Mouse (Mus musculus) limb, embryonic 10.5 days (tissue): Measurements from ENCODE around the gene Lmntd2. TPM values are rescaled to one million over a fixed set of nuclear protein-coding genes. Genes with fewer than 3 reads are reported as not detected.
A peak's percentile ranks its signal among the peaks of the same experiment; 100 is the strongest.

ENCODE experiments used
- DNase-seq: peaks from one replicate; pipeline ENCODE4 v3.0.0-alpha.2; 2017; ENCODE audit warnings: low spot score
- H3K27ac ChIP-seq: fragments of 300-500 bp; sonication (generic); 2 replicates; pipeline ENCODE4 v1.5.1; 2016; ENCODE audit warnings: mild to moderate bottlenecking
- H3K27me3 ChIP-seq: fragments of 300-500 bp; sonication (generic); 2 replicates; pipeline ENCODE4 v1.6.1; 2016; ENCODE audit warnings: low read depth, mild to moderate bottlenecking; ENCODE audit not compliant: poor library complexity, severe bottlenecking
- H3K36me3 ChIP-seq: fragments of 300-500 bp; sonication (generic); 2 replicates; pipeline ENCODE4 v1.6.1; 2016; ENCODE audit warnings: mild to moderate bottlenecking, moderate library complexity
- H3K4me1 ChIP-seq: fragments of 300-500 bp; sonication (generic); 2 replicates; pipeline ENCODE4 v1.6.1; 2016
- H3K4me3 ChIP-seq: fragments of 300-500 bp; sonication (generic); 2 replicates; pipeline ENCODE4 v1.5.1; 2016; ENCODE audit warnings: mild to moderate bottlenecking, moderate library complexity
- H3K9me3 ChIP-seq: fragments of 300-500 bp; sonication (generic); replicated peaks from 2 replicates; pipeline ENCODE4 v1.6.1; 2016; ENCODE audit warnings: mild to moderate bottlenecking
- WGBS: fragments of 180-500 bp; shearing (Covaris S2); methylation state at CpG from one replicate; pipeline ENCODE4 v1.1.7; 2016; 5-methylcytosine and 5-hydroxymethylcytosine counted together
- polyA plus RNA-seq: library from polyadenylated mRNA; unstranded; fragments of >200 nt; fragmentation: Nextera tagmentation; extraction: Ambion mirVana; gene quantifications from 2 replicates; pipeline ENCODE4 v1.2.1, GENCODE M21; 2016

The Lmntd2 gene
- polyA plus RNA-seq, 1 experiment from 2014 or later = 4.5 TPM

DNA sequence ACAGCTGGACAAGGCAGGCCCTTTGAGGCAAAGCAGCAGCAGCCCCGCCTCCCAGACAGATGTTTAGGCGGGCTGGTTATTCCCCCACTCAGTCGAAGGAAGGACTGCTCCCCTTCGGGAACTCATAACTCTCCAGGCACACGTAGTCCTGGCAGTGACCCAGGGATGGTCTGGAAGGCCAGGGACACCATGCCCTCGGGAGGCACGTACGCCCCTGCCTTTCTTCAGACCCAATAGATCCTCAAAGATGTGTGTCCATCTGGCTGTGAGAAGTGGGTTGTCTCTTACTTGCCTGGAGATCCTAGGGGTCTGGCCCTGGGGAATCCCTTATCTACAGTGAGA lies 8.2 kb upstream of the Lmntd2 start:
- H3K27ac ChIP-seq = peak overlapping the region; percentile 90
- H3K4me1 ChIP-seq = peaks cover 41% of the 10 kb centered on the region
- WGBS = 16% methylated on average over 8 of the region's 8 CpGs
- peak overlapping the region; percentile 65 for H3K4me3 ChIP-seq
- no peaks in the 10 kb centered on the region for H3K9me3 ChIP-seq
- peaks cover 31% of the 10 kb centered on the region for H3K36me3 ChIP-seq
- no peaks in the 10 kb centered on the region for H3K27me3 ChIP-seq
- no peak for DNase-seq

DNA sequence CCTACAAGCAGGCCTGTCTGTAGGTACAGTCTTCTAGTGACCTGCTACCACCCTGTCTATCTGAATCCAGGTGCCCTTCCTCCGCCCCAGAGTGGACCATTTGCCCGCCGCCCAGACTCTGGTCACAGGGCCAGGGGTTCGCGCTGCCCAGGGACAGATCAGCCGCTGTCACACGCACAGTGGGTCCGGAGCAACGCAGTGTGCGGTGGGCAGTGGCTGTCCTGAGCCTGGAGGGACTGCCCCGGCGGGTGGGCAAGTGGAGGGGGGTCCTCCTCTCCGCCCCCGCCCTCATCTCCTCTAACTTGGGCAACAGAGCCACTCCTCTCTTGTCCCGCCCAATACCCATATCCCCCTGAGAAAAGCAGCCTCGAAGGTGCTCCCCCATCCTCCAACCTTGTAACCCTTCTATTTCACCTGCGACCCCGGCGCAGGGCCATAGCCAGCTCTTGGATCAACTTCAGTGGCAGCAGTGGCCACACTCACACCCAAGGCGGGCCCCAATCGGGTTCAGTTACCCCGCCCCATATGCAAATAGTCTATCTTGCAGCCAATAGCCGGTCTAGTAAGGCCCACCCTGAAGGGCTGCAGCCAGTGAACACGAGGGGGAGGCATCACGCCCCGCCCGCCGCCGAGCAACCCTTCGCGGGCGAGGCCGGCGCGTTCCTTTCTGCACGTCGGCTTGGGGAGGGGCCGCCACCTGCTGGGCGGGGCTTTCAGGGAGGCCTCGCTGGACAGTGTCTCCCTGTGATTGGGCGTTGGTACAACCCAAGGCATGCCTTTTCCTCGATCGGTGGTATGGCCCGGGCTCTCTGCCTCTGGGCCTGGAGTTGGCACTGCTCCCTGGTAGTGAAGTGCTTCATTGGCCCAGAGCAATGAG lies 7.6 kb upstream of the Lmntd2 start:
- Histone ChIP-seq H3K36me3 (peaks cover 31% of the 10 kb centered on the region), H3K9me3 (no peaks in the 10 kb centered on the region), H3K27ac (peak overlapping the region; percentile 90), H3K4me1 (peaks cover 47% of the 10 kb centered on the region), H3K4me3 (peak overlapping the region; percentile 65), H3K27me3 (no peaks in the 10 kb centered on the region)
- DNase-seq = peak; percentile 99
- WGBS = 3% methylated on average over 44 of the region's 44 CpGs

DNA sequence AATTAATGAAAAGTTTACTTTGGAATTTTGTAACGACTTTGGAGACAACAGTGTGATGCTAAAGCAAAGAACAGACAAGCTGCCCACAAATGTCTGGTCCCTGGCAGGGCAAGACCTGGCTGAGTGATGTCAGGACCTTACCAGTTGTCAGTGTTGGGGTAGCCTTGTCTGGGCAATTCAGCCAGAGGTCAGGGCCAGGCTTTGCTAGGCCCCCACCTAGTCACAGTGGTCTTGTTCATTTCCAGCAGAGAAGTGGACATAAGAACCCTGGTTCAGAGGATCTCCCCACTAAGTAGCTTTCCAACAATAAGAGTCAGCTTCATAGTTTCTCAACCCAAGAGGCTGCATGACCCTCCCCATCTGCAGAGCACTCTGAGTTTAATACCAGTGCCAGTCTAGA lies 6.5 kb upstream of the Lmntd2 start:
- 78% methylated on average over 1 of the region's 1 CpGs for WGBS
- H3K36me3 ChIP-seq = peaks cover 31% of the 10 kb centered on the region
- no peaks in the 10 kb centered on the region for H3K27me3 ChIP-seq
- DNase-seq = no peak
- no peaks in the 10 kb centered on the region for H3K9me3 ChIP-seq
- H3K4me3 ChIP-seq = no peak overlapping the region
- peaks cover 57% of the 10 kb centered on the region for H3K4me1 ChIP-seq
- peak overlapping the region; percentile 90 for H3K27ac ChIP-seq

DNA sequence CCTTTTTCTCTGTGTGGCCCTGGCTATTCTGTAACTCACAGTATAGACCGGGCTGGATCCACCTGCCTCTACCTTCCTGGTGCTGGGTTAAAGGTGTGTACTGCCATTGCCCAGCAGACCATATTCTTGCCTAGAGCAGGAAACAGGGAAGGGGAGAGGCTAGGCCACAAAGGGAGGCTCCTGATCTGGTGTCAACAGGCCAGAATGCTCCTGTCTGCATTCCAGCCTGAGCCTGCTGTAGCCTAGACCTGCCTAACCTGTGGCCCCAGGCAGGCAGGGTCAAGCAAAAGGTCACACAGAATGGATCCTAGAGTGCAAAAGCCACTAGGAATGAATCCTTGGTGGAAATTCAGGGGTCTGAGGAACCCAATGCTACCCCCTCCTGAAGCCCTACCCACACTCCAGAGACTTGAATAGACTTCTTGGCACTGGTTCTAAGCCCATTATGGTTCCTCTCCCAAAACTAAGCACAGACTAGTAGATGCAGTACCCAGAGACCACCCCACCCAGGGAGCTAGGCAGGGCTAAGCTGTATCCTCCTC lies 5.7 kb upstream of the Lmntd2 start:
- Histone ChIP-seq H3K27me3 (no peaks in the 10 kb centered on the region), H3K4me1 (peaks cover 64% of the 10 kb centered on the region), H3K4me3 (no peak overlapping the region), H3K27ac (peak overlapping the region; percentile 30; the same call in 1 of the 2 replicates), H3K36me3 (peaks cover 31% of the 10 kb centered on the region), H3K9me3 (no peaks in the 10 kb centered on the region)
- 100% methylated on average over 1 of the region's 1 CpGs for WGBS
- DNase-seq = no peak

DNA sequence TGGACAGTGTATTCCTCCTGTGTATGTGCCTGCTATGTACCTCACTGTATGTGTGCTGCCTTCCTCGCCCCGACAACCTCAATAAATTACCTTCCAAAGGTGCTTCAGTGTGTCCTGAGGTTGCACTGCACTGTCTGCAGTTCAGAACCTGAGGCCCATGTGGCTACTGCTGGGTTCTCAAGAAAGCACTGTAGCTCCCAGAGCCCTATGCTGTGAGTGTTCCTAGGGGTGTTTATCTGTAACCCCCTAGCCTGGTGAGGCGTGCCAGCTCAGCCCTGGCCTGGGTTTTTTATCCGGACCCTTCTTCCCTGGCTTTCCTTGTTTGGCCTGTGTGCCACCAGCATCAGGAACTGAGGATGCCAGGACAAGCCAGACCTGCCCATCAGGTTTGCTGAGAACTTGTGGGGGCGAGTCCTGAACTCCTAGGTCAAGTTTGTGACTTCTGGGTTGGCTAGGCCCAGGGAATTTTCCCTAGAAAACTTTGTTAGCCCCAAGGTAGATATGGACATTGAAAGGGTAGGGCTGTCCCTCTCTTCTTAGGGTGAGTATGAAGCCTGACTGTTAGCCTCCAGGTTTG lies 4.8 kb upstream of the Lmntd2 start:
- peaks cover 31% of the 10 kb centered on the region for H3K36me3 ChIP-seq
- no peaks in the 10 kb centered on the region for H3K9me3 ChIP-seq
- H3K27ac ChIP-seq = no peak overlapping the region
- no peaks in the 10 kb centered on the region for H3K27me3 ChIP-seq
- no peak overlapping the region; the same call in 1 of the 2 replicates for H3K4me3 ChIP-seq
- WGBS = 84% methylated on average over 5 of the region's 5 CpGs
- H3K4me1 ChIP-seq = peaks cover 69% of the 10 kb centered on the region
- no peak for DNase-seq

DNA sequence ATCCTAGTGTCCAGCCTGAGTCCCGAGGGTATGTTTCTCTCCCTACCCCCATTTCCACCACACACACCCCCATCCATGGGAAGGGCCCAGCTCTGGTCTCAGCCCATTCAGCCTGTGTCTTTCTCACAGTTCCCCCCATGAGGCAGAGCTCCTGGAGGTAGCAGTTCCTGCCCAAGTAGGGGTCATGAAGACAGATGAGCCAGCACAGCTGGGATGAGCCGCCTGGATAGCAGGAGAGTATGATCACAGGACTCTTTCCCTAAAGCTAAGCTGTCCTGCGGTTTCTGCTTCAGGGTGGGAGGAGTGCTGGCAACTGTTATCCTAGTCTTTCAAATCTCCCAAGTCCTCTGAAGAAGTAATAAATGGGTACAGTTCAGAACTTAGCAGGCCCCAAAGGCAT lies 4.3 kb upstream of the Lmntd2 start:
- Histone ChIP-seq H3K27ac (no peak overlapping the region), H3K36me3 (peaks cover 31% of the 10 kb centered on the region), H3K4me3 (no peak overlapping the region; the same call in 1 of the 2 replicates), H3K4me1 (peaks cover 69% of the 10 kb centered on the region), H3K27me3 (no peaks in the 10 kb centered on the region), H3K9me3 (no peaks in the 10 kb centered on the region)
- WGBS = 88% methylated on average over 3 of the region's 3 CpGs
- no peak for DNase-seq

DNA sequence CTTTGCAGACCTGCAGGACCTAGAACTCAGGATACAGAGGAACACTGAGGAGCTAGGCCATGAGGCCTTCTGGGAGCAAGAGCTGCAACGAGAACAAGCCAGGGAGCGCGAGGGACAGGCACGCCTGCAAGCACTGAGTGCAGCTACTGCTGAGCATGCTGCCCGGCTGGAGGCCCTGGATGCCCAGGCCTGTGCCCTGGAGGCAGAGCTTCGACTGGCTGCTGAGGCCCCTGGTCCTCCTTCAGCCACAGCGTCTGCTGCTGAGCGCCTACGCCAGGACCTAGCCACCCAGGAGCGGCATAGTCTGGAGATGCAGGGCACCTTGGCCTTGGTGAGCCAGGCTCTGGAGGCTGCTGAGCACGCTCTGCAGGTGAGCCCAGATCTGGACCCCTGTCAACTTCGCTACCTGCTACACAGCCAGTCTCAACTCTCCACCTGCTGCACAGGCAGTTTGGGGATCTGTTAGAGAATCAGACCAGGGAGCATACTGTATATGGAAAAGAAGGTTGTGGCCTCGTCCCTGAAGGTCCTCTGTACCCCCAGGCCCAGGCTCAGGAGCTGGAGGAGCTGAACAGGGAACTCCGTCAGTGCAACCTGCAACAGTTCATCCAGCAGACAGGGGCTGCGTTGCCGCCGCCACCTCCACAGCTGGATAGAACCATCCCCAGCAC lies 3.6 kb upstream of the Lmntd2 start:
- no peaks in the 10 kb centered on the region for H3K27me3 ChIP-seq
- peak overlapping the region; percentile 80; the same call in 1 of the 2 replicates for H3K4me3 ChIP-seq
- H3K9me3 ChIP-seq = no peaks in the 10 kb centered on the region
- peaks cover 66% of the 10 kb centered on the region for H3K4me1 ChIP-seq
- H3K27ac ChIP-seq = no peak overlapping the region
- H3K36me3 ChIP-seq = peaks cover 31% of the 10 kb centered on the region
- DNase-seq = no peak
- 93% methylated on average over 17 of the region's 17 CpGs for WGBS

DNA sequence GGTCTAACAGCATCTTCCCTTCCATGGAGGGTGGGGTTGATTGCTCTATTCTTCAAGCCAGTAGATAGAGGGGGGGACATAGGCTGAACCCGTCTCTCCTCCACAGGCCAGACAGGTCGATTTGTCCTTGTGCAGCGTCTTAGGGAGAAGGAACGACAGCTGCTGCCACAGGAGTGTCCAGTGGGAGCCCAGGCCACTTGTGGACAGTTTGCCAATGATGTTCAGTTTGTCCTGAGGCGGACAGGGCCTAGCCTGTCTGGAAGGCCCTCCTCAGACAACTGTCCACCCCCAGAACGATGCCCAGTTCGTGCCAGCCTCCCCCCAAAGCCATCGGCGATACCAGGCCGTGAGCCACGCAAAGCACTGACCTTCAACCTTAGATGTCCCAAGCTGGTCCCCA lies 3.0 kb upstream of the Lmntd2 start:
- Histone ChIP-seq H3K4me3 (peak overlapping the region; percentile 80), H3K9me3 (no peaks in the 10 kb centered on the region), H3K36me3 (peaks cover 31% of the 10 kb centered on the region), H3K27me3 (no peaks in the 10 kb centered on the region), H3K27ac (peak overlapping the region; percentile 92), H3K4me1 (peaks cover 62% of the 10 kb centered on the region)
- 88% methylated on average over 11 of the region's 11 CpGs for WGBS
- DNase-seq = no peak

DNA sequence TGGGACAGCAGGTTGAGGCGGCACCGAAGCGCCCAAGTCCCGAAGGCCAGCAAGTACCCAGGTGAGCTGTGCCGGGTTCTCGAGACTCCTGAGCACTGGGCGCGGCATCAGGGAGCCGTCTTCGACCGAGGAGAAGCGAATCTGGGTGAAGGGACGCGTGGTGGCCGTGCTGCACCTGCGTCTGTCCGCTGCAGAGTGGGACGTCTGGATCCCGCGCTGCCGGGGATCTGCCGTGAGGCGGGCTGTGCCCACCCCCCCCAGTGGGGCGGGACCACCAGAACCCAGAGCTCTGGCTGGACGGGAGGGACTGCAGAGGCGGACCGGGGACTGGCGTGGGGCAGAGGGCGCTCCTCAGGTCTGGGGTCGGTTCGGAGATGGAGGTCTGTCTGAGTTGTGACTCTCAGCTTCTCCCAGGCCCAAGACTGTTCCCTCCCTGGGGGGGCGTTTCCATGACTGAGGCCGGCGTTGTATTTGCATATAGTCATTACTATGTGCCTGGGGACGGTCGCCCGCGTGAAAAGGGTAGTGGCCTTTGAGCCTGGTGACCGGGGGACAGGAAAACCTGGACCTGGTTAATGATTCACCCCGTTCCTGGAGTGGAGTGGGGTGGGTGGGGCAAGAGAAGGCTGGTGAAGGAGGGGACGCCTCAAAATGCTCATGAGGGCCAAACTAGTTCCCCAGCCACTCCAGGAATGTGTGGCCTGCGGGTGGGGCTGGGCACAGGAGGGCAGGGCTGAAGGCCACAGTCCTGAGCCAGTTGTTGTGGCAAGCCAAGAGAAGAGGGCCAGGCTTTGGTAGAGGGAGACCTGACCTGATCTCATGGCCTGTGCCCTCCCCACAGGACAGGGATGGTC lies 2.2 kb upstream of the Lmntd2 start:
- H3K4me1 ChIP-seq = peaks cover 56% of the 10 kb centered on the region

DNA sequence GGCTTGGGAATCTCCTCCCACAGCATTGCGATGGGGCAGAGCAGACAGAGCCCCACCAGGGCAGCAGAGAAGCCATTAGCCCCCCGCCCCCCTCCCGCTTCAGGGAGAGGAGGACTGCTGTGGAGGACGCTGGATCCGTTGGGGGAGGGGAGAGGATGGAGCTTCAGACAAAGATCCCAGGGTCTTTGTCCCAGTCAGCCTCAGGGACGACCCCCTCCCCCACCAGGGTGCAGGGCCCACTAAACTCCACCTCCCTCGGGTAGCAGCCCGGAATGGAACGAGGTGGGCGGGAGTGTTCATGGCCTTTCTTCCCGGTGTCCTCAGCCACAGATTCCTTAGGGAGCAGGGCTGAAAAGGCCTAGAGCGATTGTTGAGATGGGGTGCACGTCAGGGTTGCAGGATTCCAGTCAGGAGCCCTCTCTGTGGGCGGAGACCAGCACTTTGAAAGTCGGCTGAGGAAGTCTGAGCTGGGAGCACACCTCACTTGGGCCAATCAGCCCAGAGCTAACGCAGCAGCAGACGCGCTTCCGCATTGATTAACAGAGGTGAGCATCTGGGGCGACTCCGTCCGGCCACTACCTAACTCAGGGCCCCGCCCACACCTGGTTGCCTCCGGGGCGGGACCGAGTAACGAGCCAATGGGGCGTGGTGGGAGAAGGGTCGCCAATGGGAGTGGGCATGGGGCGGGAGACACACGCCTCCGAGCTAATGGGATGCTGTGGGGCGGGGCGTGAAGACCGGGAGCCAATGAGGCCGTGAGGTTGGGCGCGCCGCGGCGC lies 1.4 kb upstream of the Lmntd2 start, which contains the start of gene Rassf7:
Rassf7 (plus strand) TSS at position 760 of the 779 bp plus-strand sequence.
- DNase-seq = peak; percentile 96
- Histone ChIP-seq H3K27me3 (no peaks in the 10 kb centered on the region), H3K36me3 (peaks cover 31% of the 10 kb centered on the region), H3K9me3 (no peaks in the 10 kb centered on the region), H3K27ac (peak within 1 kb of the TSS; percentile 92), H3K4me3 (peak within 1 kb of the TSS; percentile 80), H3K4me1 (peaks cover 48% of the 10 kb centered on the region)
- WGBS = under 1% methylated on average over 41 of the region's 41 CpGs

More for the DNA sequence above, 2.2 kb upstream of the Lmntd2 start:
- Histone ChIP-seq H3K36me3 (peaks cover 31% of the 10 kb centered on the region), H3K27me3 (no peaks in the 10 kb centered on the region), H3K9me3 (no peaks in the 10 kb centered on the region), H3K4me3 (peak overlapping the region; percentile 80), H3K27ac (peak overlapping the region; percentile 92)
- 1% methylated on average over 42 of the region's 42 CpGs for WGBS
- no peak for DNase-seq

DNA sequence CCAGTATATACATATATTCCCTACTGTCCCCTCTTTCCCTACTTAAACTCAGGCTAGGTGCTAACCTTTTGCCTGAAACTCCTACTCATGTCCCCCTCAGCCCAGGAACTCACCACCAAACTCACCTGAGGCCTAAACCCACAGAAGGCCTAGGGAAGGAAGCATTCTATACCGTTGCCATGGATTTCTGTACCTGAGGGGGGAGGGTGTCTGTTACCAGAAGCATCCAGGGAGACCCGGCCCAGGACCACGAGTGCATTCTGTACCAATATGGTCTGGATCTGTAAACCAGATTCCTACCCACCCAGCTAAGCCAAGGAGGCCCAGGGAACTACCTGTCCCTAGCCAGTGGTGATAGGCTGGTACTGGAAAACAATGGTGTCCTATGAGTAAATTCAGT lies 430 bp upstream of the Lmntd2 start:
- Histone ChIP-seq H3K4me1 (peaks cover 41% of the 10 kb centered on the region), H3K27me3 (no peaks in the 10 kb centered on the region), H3K4me3 (peak overlapping the region; percentile 80; the same call in 1 of the 2 replicates), H3K9me3 (no peaks in the 10 kb centered on the region), H3K36me3 (peaks cover 23% of the 10 kb centered on the region), H3K27ac (peak overlapping the region; percentile 92)
- DNase-seq = no peak
- 75% methylated on average over 3 of the region's 3 CpGs for WGBS
